Mouse (Mus musculus): ENCODE data around the gene Gm17387. TPM values are rescaled to one million over a fixed set of nuclear protein-coding genes. Genes with fewer than 3 reads are reported as not detected.
A peak's percentile ranks its signal among the peaks of the same experiment; 100 is the strongest.
"Not testable (repeated sequence)": the region's sequence is repeated elsewhere in the genome, so short reads cannot be mapped to it uniquely, and the experiment has no call there.

Gene Gm17387
- polyA plus RNA-seq, 1 experiment from 2014 or later: not detected

- H3K36me3 ChIP-seq (ENCODE audit: control insufficient read depth, insufficient read depth, low read length): no peaks in the 10 kb centered on the region
- H3K4me2 ChIP-seq (ENCODE audit: low read length): peak overlapping the region; percentile 61
- no peaks in the 10 kb centered on the region for H3K9me3 ChIP-seq (ENCODE audit: control insufficient read depth, low read length)
- H3K4me3 ChIP-seq (ENCODE audit: low read depth, low read length): peak overlapping the region; percentile 47
- H3K9ac ChIP-seq (ENCODE audit: low read length): peak overlapping the region; percentile 44
- peaks cover 23% of the 10 kb centered on the region for H3K4me1 ChIP-seq (replicated peaks; ENCODE audit: control insufficient read depth, insufficient read depth, low read length)
- no peaks in the 10 kb centered on the region for H3K27me3 ChIP-seq (replicated peaks; ENCODE audit: control insufficient read depth, insufficient read depth, low read length)
- WGBS: 81% methylated on average over 9 of the region's 9 CpGs
- peak overlapping the region; percentile 83; the same call in 1 of the 2 replicates for H3K27ac ChIP-seq (ENCODE audit: low read depth)
- no peak for ATAC-seq (replicated peaks; ENCODE audit: low FRiP score, low TSS enrichment, low read depth)
- no peak for DNase-seq (ENCODE audit: low spot score)
Measured at GRCm38 (mm10) chr7:141009665-141010064, 19.3 kb upstream of the Gm17387 start.

DNA sequence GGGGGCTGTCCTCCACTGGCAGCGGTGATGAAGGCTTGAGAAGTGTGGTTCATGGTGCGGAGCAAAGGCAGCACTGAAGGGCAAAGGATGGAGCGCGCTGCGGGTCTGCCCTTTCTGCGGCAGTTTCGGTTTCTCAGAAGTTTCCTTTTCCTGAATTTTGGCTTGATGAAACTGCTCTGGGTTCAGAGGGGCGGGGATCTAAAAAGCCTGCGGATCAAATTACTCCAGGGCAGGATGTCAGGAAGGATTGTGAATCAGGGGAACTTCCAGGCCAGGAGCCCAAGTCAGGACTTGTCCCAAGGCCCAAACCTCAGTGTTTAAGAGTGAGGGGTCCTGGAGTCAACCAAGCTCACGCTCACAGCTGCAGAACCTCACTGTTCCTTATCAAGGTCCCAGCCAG is 18.3 kb upstream of the Gm17387 start, which contains the start of gene Ifitm3:
Gene Ifitm3 (minus strand): TSS at position 178 of the 400 bp plus-strand sequence.
- 15% methylated on average over 10 of the region's 10 CpGs for WGBS
- Histone ChIP-seq H3K9ac (ENCODE audit: low read length) (peak within 1 kb of the TSS; percentile 44), H3K27me3 (replicated peaks; ENCODE audit: control insufficient read depth, insufficient read depth, low read length) (no peaks in the 10 kb centered on the region), H3K36me3 (ENCODE audit: control insufficient read depth, insufficient read depth, low read length) (no peaks in the 10 kb centered on the region), H3K9me3 (ENCODE audit: control insufficient read depth, low read length) (no peaks in the 10 kb centered on the region), H3K4me1 (replicated peaks; ENCODE audit: control insufficient read depth, insufficient read depth, low read length) (peaks cover 23% of the 10 kb centered on the region), H3K4me3 (ENCODE audit: low read depth, low read length) (peak within 1 kb of the TSS; percentile 47), H3K4me2 (ENCODE audit: low read length) (peak within 1 kb of the TSS; percentile 61), H3K27ac (ENCODE audit: low read depth) (peak within 1 kb of the TSS; percentile 83)
- DNase-seq (ENCODE audit: low spot score) (peak; percentile 64), ATAC-seq (replicated peaks; ENCODE audit: low FRiP score, low TSS enrichment, low read depth) (peak; percentile 3; the same call in 1 of the 2 replicates)

- peak overlapping the region; percentile 83 for H3K27ac ChIP-seq (ENCODE audit: low read depth)
- no peaks in the 10 kb centered on the region for H3K36me3 ChIP-seq (ENCODE audit: control insufficient read depth, insufficient read depth, low read length)
- no peak for DNase-seq (ENCODE audit: low spot score)
- H3K4me2 ChIP-seq (ENCODE audit: low read length): no peak overlapping the region
- H3K4me1 ChIP-seq (replicated peaks; ENCODE audit: control insufficient read depth, insufficient read depth, low read length): peaks cover 23% of the 10 kb centered on the region
- H3K4me3 ChIP-seq (ENCODE audit: low read depth, low read length): no peak overlapping the region
- no peak for ATAC-seq (replicated peaks; ENCODE audit: low FRiP score, low TSS enrichment, low read depth)
- 85% methylated on average over 7 of the region's 7 CpGs for WGBS
- H3K9me3 ChIP-seq (ENCODE audit: control insufficient read depth, low read length): no peaks in the 10 kb centered on the region
- H3K27me3 ChIP-seq (replicated peaks; ENCODE audit: control insufficient read depth, insufficient read depth, low read length): no peaks in the 10 kb centered on the region
- no peak overlapping the region for H3K9ac ChIP-seq (ENCODE audit: low read length)
Measured at GRCm38 (mm10) chr7:141011238-141011770, 17.6 kb upstream of the Gm17387 start.

- H3K9ac ChIP-seq (ENCODE audit: low read length): no peak overlapping the region
- no peak overlapping the region for H3K27ac ChIP-seq (ENCODE audit: low read depth)
- ATAC-seq (replicated peaks; ENCODE audit: low FRiP score, low TSS enrichment, low read depth): no peak
- no peak overlapping the region for H3K4me3 ChIP-seq (ENCODE audit: low read depth, low read length)
- no peak for DNase-seq (ENCODE audit: low spot score)
- 83% methylated on average over 10 of the region's 10 CpGs for WGBS
- H3K4me1 ChIP-seq (replicated peaks; ENCODE audit: control insufficient read depth, insufficient read depth, low read length): no peaks in the 10 kb centered on the region
- H3K9me3 ChIP-seq (ENCODE audit: control insufficient read depth, low read length): no peaks in the 10 kb centered on the region
- H3K36me3 ChIP-seq (ENCODE audit: control insufficient read depth, insufficient read depth, low read length): no peaks in the 10 kb centered on the region
- H3K4me2 ChIP-seq (ENCODE audit: low read length): no peak overlapping the region
- no peaks in the 10 kb centered on the region for H3K27me3 ChIP-seq (replicated peaks; ENCODE audit: control insufficient read depth, insufficient read depth, low read length)
Measured at GRCm38 (mm10) chr7:141016707-141017697, 11.9 kb upstream of the Gm17387 start.

DNA sequence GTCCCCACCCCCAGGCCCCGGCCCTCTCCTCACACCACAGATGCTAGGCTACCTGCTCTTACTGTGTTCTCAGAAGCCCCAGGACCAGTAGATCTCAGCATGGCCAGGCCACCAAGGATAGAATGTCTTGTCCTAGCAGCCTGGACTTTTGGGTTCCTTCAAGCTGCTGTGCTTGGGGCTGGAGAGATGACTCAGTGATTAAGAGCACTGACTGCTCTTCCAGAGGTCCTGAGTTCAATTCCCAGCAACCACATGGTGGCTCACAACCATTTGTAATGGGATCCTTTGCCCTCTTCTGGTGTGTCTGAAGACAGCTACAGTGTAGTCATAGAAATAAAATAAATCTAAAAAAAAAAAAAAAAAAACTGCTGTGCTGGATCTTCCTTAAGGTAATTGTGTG is 11.1 kb upstream of the Gm17387 start, which contains the start of gene Ifitm6:
Gene Ifitm6 (minus strand): TSS at position 101 of the 400 bp plus-strand sequence.
- WGBS: 96% methylated on average over 1 of the region's 1 CpGs
- not testable (repeated sequence) for H3K9ac ChIP-seq (ENCODE audit: low read length); H3K4me1 ChIP-seq (replicated peaks; ENCODE audit: control insufficient read depth, insufficient read depth, low read length); H3K27me3 ChIP-seq (replicated peaks; ENCODE audit: control insufficient read depth, insufficient read depth, low read length); H3K4me2 ChIP-seq (ENCODE audit: low read length); H3K27ac ChIP-seq (ENCODE audit: low read depth); H3K9me3 ChIP-seq (ENCODE audit: control insufficient read depth, low read length); H3K36me3 ChIP-seq (ENCODE audit: control insufficient read depth, insufficient read depth, low read length); H3K4me3 ChIP-seq (ENCODE audit: low read depth, low read length); ATAC-seq (replicated peaks; ENCODE audit: low FRiP score, low TSS enrichment, low read depth); DNase-seq (ENCODE audit: low spot score)

- DNase-seq (ENCODE audit: low spot score) (no peak), ATAC-seq (replicated peaks; ENCODE audit: low FRiP score, low TSS enrichment, low read depth) (no peak)
- H3K9ac ChIP-seq (ENCODE audit: low read length): no peak overlapping the region
- no peaks in the 10 kb centered on the region for H3K9me3 ChIP-seq (ENCODE audit: control insufficient read depth, low read length)
- no peaks in the 10 kb centered on the region for H3K36me3 ChIP-seq (ENCODE audit: control insufficient read depth, insufficient read depth, low read length)
- no peak overlapping the region for H3K4me3 ChIP-seq (ENCODE audit: low read depth, low read length)
- H3K27ac ChIP-seq (ENCODE audit: low read depth): no peak overlapping the region
- no peak overlapping the region for H3K4me2 ChIP-seq (ENCODE audit: low read length)
- 89% methylated on average over 5 of the region's 5 CpGs for WGBS
- H3K27me3 ChIP-seq (replicated peaks; ENCODE audit: control insufficient read depth, insufficient read depth, low read length): no peaks in the 10 kb centered on the region
- H3K4me1 ChIP-seq (replicated peaks; ENCODE audit: control insufficient read depth, insufficient read depth, low read length): no peaks in the 10 kb centered on the region
Measured at GRCm38 (mm10) chr7:141019028-141019427, 9.9 kb upstream of the Gm17387 start.

- no peak overlapping the region for H3K4me2 ChIP-seq (ENCODE audit: low read length)
- no peak overlapping the region for H3K9ac ChIP-seq (ENCODE audit: low read length)
- no peaks in the 10 kb centered on the region for H3K9me3 ChIP-seq (ENCODE audit: control insufficient read depth, low read length)
- H3K27ac ChIP-seq (ENCODE audit: low read depth): no peak overlapping the region
- DNase-seq (ENCODE audit: low spot score) (no peak), ATAC-seq (replicated peaks; ENCODE audit: low FRiP score, low TSS enrichment, low read depth) (no peak)
- H3K4me1 ChIP-seq (replicated peaks; ENCODE audit: control insufficient read depth, insufficient read depth, low read length): peaks cover 4% of the 10 kb centered on the region; the same call in 1 of the 2 replicates
- no peaks in the 10 kb centered on the region for H3K27me3 ChIP-seq (replicated peaks; ENCODE audit: control insufficient read depth, insufficient read depth, low read length)
- H3K4me3 ChIP-seq (ENCODE audit: low read depth, low read length): no peak overlapping the region
- H3K36me3 ChIP-seq (ENCODE audit: control insufficient read depth, insufficient read depth, low read length): no peaks in the 10 kb centered on the region
- 77% methylated on average over 14 of the region's 14 CpGs for WGBS
Measured at GRCm38 (mm10) chr7:141021489-141022449, 7.2 kb upstream of the Gm17387 start.
